Mouse (Mus musculus) limb, embryonic 14.5 days (tissue): ENCODE measurements around the gene Homer2. TPM values are rescaled to one million over a fixed set of nuclear protein-coding genes. Genes with fewer than 3 reads are reported as not detected.

ENCODE experiments used
- ATAC-seq: fragments of 200-750 bp; cut with Nextera tagmentation; 2 replicates; pipeline ENCODE4 v1.8.0; 2017; ENCODE audit warnings: low read depth, moderate number of reproducible peaks, moderate TSS enrichment; ENCODE audit not compliant: low FRiP score
- DNase-seq: peaks from one replicate; pipeline ENCODE4 v3.0.0-alpha.2; 2015; ENCODE audit warnings: low spot score
- H3K27ac ChIP-seq: fragments of 300-500 bp; sonication (generic); replicated peaks from 2 replicates; pipeline ENCODE4 v1.5.1; 2014; ENCODE audit warnings: low read depth, mild to moderate bottlenecking, low read length, moderate library complexity, mixed read lengths
- H3K27me3 ChIP-seq: fragments of 300-500 bp; sonication (generic); 2 replicates; pipeline ENCODE4 v1.6.1; 2014; ENCODE audit warnings: low read length, mixed read lengths; ENCODE audit not compliant: control insufficient read depth, insufficient read depth
- H3K36me3 ChIP-seq: fragments of 300-500 bp; sonication (generic); 2 replicates; pipeline ENCODE4 v1.6.1; 2014; ENCODE audit warnings: mild to moderate bottlenecking, low read length, moderate library complexity, mixed read lengths; ENCODE audit not compliant: control insufficient read depth, insufficient read depth
- H3K4me1 ChIP-seq: fragments of 300-500 bp; sonication (generic); 2 replicates; pipeline ENCODE4 v1.6.1; 2014; ENCODE audit warnings: antibody characterized with exemption, low read length, mixed read lengths; ENCODE audit not compliant: control insufficient read depth, insufficient read depth
- H3K4me2 ChIP-seq: fragments of 300-500 bp; sonication (generic); replicated peaks from 2 replicates; pipeline ENCODE4 v1.6.1; 2014; ENCODE audit warnings: low read depth, mild to moderate bottlenecking, low read length, moderate library complexity; ENCODE audit not compliant: severe bottlenecking
- H3K4me3 ChIP-seq: fragments of 300-500 bp; sonication (generic); replicated peaks from 2 replicates; pipeline ENCODE4 v1.5.1; 2014; ENCODE audit warnings: low read length
- H3K9ac ChIP-seq: fragments of 300-500 bp; sonication (generic); 2 replicates; pipeline ENCODE4 v1.6.1; 2014; ENCODE audit warnings: mild to moderate bottlenecking, low read depth, low read length, moderate library complexity; ENCODE audit not compliant: severe bottlenecking
- H3K9me3 ChIP-seq: fragments of 300-500 bp; sonication (generic); 2 replicates; pipeline ENCODE4 v1.6.1; 2016; ENCODE audit warnings: low read length; ENCODE audit not compliant: control insufficient read depth
- POLR2A ChIP-seq: fragments of 200-500 bp; IDR thresholded peaks from 2 replicates; pipeline ENCODE4 v1.8.0; 2012; ENCODE audit warnings: inconsistent platforms, mild to moderate bottlenecking, moderate library complexity, borderline replicate concordance; ENCODE audit not compliant: insufficient read depth, insufficient read length; ENCODE audit errors: extremely low read depth
- WGBS: fragments of 180-500 bp; shearing (Covaris S2); extraction: QIAGEN DNeasy Blood & Tissue Kit; methylation state at CpG from one replicate; pipeline ENCODE4 v1.1.7; 2014; 5-methylcytosine and 5-hydroxymethylcytosine counted together
- polyA plus RNA-seq, 2 experiments: library from polyadenylated mRNA; depleted of rRNA in 1 of 2; stranded (reverse) in 1 of 2; unstranded in 1 of 2; fragments of >200 nt; fragmentation: Nextera tagmentation in 1 of 2; extraction: Ambion mirVana in 1 of 2; gene quantifications; 2 replicates each; pipeline versions ENCODE4 v1.2.1 to v1.2.3; 2012 to 2014

Homer2 gene
- polyA plus RNA-seq, 2 experiments = 15.5 to 25.8 TPM

DNA sequence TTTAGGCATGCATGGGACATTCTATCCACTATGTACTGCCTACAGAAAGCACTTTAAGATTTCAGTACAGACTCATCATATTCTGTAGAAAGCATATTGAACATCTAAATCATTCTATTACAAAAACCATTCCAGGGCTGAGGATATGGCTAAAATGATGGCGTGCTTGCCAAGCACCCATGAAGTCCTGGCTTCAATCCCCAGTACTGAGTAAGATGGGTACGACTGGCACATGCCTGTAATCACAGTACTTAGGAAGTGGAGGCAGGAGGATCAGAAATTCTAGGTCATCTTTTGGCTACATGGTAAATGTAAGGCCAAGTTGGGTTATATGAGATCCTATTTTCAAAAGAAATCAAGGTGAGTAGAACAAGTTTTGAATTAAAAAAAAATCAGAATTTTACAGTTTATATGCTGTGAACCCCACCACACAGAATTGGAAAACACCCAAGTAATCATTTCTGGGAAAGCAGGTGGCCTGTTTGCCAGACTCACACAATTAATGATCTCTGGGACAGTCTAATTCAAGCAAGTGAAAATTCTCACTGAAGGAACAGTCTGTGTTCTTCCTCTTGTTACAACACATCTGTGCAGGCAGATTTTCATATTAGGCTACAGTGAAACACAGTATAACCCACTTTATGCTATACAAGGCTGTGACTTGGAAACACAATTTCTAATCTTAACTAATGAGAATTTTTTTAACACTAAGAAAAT is 49.5 kb downstream of the Homer2 start:
- DNase-seq (no peak), ATAC-seq (no peak)
- H3K4me1 ChIP-seq = peaks cover 27% of the 10 kb centered on the region
- no peak overlapping the region for H3K9ac ChIP-seq
- no peaks in the 10 kb centered on the region for H3K9me3 ChIP-seq
- no peak for TF ChIP-seq POLR2A
- no peaks in the 10 kb centered on the region for H3K27me3 ChIP-seq
- no peak overlapping the region for H3K27ac ChIP-seq
- WGBS = 63% methylated on average over 2 of the region's 2 CpGs
- H3K36me3 ChIP-seq = no peaks in the 10 kb centered on the region
- H3K4me3 ChIP-seq = no peak overlapping the region
- no peak overlapping the region for H3K4me2 ChIP-seq

- no peak overlapping the region for H3K9ac ChIP-seq
- H3K27ac ChIP-seq = no peak overlapping the region
- H3K27me3 ChIP-seq = no peaks in the 10 kb centered on the region
- no peak for TF ChIP-seq POLR2A
- no peak for ATAC-seq
- no peaks in the 10 kb centered on the region for H3K36me3 ChIP-seq
- peaks cover 32% of the 10 kb centered on the region for H3K4me1 ChIP-seq
- WGBS = 66% methylated on average over 3 of the region's 3 CpGs
- H3K9me3 ChIP-seq = no peaks in the 10 kb centered on the region
- H3K4me3 ChIP-seq = no peak overlapping the region
- no peak overlapping the region for H3K4me2 ChIP-seq
- DNase-seq = no peak
These were observed 50.3 kb downstream of the Homer2 start for GRCm38 (mm10) chr7:81657055-81657454.

- no peak for TF ChIP-seq POLR2A
- Histone ChIP-seq H3K27me3 (no peaks in the 10 kb centered on the region), H3K36me3 (no peaks in the 10 kb centered on the region), H3K4me1 (peaks cover 32% of the 10 kb centered on the region), H3K4me3 (no peak overlapping the region), H3K4me2 (no peak overlapping the region), H3K9ac (no peak overlapping the region), H3K27ac (no peak overlapping the region), H3K9me3 (no peaks in the 10 kb centered on the region)
- DNase-seq (no peak), ATAC-seq (no peak)
- WGBS = 18% methylated on average over 8 of the region's 8 CpGs
These were observed 50.7 kb downstream of the Homer2 start for GRCm38 (mm10) chr7:81656635-81657034.

DNA sequence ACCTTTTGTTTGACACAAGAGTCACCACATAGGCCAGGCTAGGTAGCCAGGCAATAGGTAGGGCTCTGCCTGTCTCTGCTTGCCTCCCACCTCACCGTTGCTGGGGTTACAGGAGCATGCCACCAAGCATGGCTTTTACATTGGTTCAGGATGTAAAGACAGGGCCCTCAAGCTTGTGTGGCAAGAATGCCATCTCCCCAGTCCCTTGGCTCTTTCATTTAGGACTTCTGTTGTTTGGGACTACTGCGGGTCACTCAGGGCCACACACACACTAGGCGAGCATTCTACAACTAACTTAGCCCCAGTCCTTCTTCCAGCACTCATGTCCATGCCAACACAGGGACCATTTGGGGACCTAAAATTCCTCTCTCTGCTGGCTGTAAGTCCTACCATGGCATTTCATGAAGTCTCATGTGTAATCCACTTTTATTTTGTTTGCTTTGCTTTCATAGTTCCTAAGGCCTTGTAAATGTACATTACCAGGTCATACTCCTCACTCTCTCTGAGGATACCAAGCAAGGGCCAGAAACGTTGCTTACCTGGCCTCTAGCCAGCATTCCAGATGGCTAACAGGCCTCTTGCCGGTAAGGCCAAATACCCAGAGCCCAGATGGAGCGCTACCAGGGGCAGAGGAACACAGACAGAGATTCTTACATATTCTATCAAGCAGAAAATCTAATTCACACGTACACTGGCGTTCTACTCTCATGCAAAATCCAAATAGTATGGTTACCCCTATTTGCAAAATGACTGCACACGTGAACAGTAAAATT is 52.2 kb downstream of the Homer2 start:
- Histone ChIP-seq H3K27ac (peak overlapping the region; percentile 11; the same call in 1 of the 2 replicates), H3K4me3 (no peak overlapping the region), H3K4me1 (peaks cover 39% of the 10 kb centered on the region), H3K36me3 (no peaks in the 10 kb centered on the region), H3K9me3 (no peaks in the 10 kb centered on the region), H3K27me3 (no peaks in the 10 kb centered on the region), H3K4me2 (0 out of 2 replicates have a peak overlapping the region, but pooled peaks have one; percentile 9), H3K9ac (no peak overlapping the region)
- ATAC-seq (no peak), DNase-seq (peak; percentile 37)
- 36% methylated on average over 9 of the region's 9 CpGs for WGBS
- TF ChIP-seq POLR2A = no peak

DNA sequence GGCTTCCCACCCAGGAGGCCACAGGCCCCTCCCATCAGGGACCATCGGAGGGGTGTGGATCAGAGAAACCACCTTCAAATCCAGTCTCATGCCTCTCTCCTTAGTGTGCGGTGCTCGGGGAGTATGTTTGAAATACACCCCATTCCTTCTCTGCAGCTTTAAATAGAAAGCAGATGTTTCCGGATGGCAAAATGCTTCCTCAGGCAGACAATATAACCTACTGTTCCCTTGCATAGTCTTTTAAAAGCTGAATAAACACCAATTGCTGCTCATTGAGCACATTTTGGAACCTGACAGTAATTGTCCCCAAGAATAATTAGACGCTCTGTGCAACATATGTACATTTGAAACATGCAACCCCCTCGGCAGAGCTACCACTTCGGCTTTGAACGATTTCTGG is 53.3 kb downstream of the Homer2 start:
- Histone ChIP-seq H3K27ac (peak overlapping the region; percentile 67), H3K4me2 (peak overlapping the region; percentile 18; the same call in 1 of the 2 replicates), H3K27me3 (no peaks in the 10 kb centered on the region), H3K4me1 (peaks cover 39% of the 10 kb centered on the region), H3K4me3 (no peak overlapping the region), H3K36me3 (no peaks in the 10 kb centered on the region), H3K9me3 (no peaks in the 10 kb centered on the region), H3K9ac (peak overlapping the region; percentile 6; the same call in 1 of the 2 replicates)
- TF ChIP-seq POLR2A = no peak
- WGBS = 9% methylated on average over 8 of the region's 8 CpGs
- DNase-seq (peak; percentile 40), ATAC-seq (peak; percentile 29; the same call in 1 of the 2 replicates)
